Mouse (Mus musculus) liver, adult 2 months (tissue): ENCODE data around the gene Cwh43. TPM values are rescaled to one million over a fixed set of nuclear protein-coding genes. Genes with fewer than 3 reads are reported as not detected.

Source experiments
- DNase-seq: peaks from one replicate; pipeline ENCODE4 v3.0.0-alpha.2; 2011; ENCODE audit warnings: low read depth, low spot score; ENCODE audit errors: extremely low read depth
- H3K27ac ChIP-seq: fragments of 200-500 bp; replicated peaks from 2 replicates; pipeline ENCODE4 v1.5.1; 2012; ENCODE audit warnings: low read depth, mild to moderate bottlenecking, control low read depth, inconsistent platforms, low read length; ENCODE audit not compliant: insufficient read depth
- H3K27me3 ChIP-seq: fragments of 200-500 bp; 2 replicates; pipeline ENCODE4 v1.6.1; 2012; ENCODE audit warnings: mild to moderate bottlenecking, moderate library complexity, low read length, inconsistent platforms; ENCODE audit not compliant: control insufficient read depth, insufficient read depth
- H3K36me3 ChIP-seq: fragments of 200-500 bp; 2 replicates; pipeline ENCODE4 v1.6.1; 2012; ENCODE audit warnings: low read length, inconsistent platforms; ENCODE audit not compliant: control insufficient read depth, insufficient read depth
- H3K4me1 ChIP-seq: fragments of 200-500 bp; 2 replicates; pipeline ENCODE4 v1.6.1; 2011; ENCODE audit warnings: low read length; ENCODE audit not compliant: control insufficient read depth, insufficient read depth
- H3K4me3 ChIP-seq: fragments of 200-500 bp; 2 replicates; pipeline ENCODE4 v1.5.1; 2011; ENCODE audit warnings: low read depth, mild to moderate bottlenecking, control low read depth, low read length, moderate library complexity; ENCODE audit not compliant: insufficient read depth
- H3K79me2 ChIP-seq: fragments of 200-500 bp; 2 replicates; pipeline ENCODE4 v1.6.1; 2012; ENCODE audit warnings: inconsistent platforms, mild to moderate bottlenecking, low read length, moderate library complexity; ENCODE audit not compliant: control insufficient read depth, insufficient read depth
- H3K9ac ChIP-seq: fragments of 200-500 bp; 2 replicates; pipeline ENCODE4 v1.6.1; 2012; ENCODE audit warnings: low read depth, mild to moderate bottlenecking, control low read depth, inconsistent platforms, low read length
- CTCF ChIP-seq: fragments of 200-500 bp; IDR thresholded peaks from 2 replicates; pipeline ENCODE4 v1.5.1; 2011; ENCODE audit warnings: low read depth, low read length, control low read depth
- POLR2A ChIP-seq: fragments of 200-500 bp; IDR thresholded peaks from 2 replicates; pipeline ENCODE4 v1.6.1; 2011; ENCODE audit warnings: low read length, control low read depth; ENCODE audit not compliant: insufficient read depth; ENCODE audit errors: extremely low read depth
- WGBS: fragments of 180-500 bp; shearing (Covaris S2); methylation state at CpG from one replicate; pipeline ENCODE4 v1.1.7; 2018; 5-methylcytosine and 5-hydroxymethylcytosine counted together
- polyA plus RNA-seq: library from polyadenylated mRNA; depleted of rRNA; stranded (reverse); fragments of >200 nt; gene quantifications from 2 replicates; pipeline ENCODE4 v1.2.3, GENCODE M21; 2012; rRNA removed
- total RNA-seq: library from RNA; depleted of rRNA; stranded (reverse); fragments of >200 nt; gene quantifications from 2 replicates; pipeline ENCODE4 v1.2.3, GENCODE M21; 2014; rRNA removed

Gene Cwh43
- total and polyA plus RNA-seq, 2 experiments = not detected

GRCm38 (mm10) chr5:73498559-73498958, 92.7 kb downstream of the Cwh43 start:
- 85% methylated on average over 8 of the region's 8 CpGs for WGBS

GRCm38 (mm10) chr5:73500867-73501440, 95.1 kb downstream of the Cwh43 start:
- Histone ChIP-seq H3K27me3 (no peaks in the 10 kb centered on the region), H3K4me1 (peaks cover 8% of the 10 kb centered on the region), H3K79me2 (peaks cover 59% of the 10 kb centered on the region), H3K4me3 (no peak overlapping the region), H3K36me3 (no peaks in the 10 kb centered on the region), H3K9ac (no peak overlapping the region), H3K27ac (no peak overlapping the region)
- peak; percentile 68 for DNase-seq
- 42% methylated on average over 7 of the region's 7 CpGs for WGBS
- TF ChIP-seq CTCF = no peak
- TF ChIP-seq POLR2A = no peak

More at GRCm38 (mm10) chr5:73498559-73498958, 92.7 kb downstream of the Cwh43 start:
- TF ChIP-seq CTCF (no peak), POLR2A (no peak)
- Histone ChIP-seq H3K27ac (no peak overlapping the region), H3K36me3 (no peaks in the 10 kb centered on the region), H3K4me1 (peaks cover 8% of the 10 kb centered on the region), H3K27me3 (no peaks in the 10 kb centered on the region), H3K9ac (no peak overlapping the region), H3K79me2 (peaks cover 51% of the 10 kb centered on the region), H3K4me3 (no peak overlapping the region)
- no peak for DNase-seq

- WGBS = 92% methylated on average over 9 of the region's 9 CpGs
- Histone ChIP-seq H3K79me2 (peaks cover 59% of the 10 kb centered on the region), H3K4me1 (peaks cover 8% of the 10 kb centered on the region)
These were observed 96.5 kb downstream of the Cwh43 start for GRCm38 (mm10) chr5:73502422-73502821.

More at GRCm38 (mm10) chr5:73502422-73502821, 96.5 kb downstream of the Cwh43 start:
- Histone ChIP-seq H3K4me3 (no peak overlapping the region), H3K36me3 (no peaks in the 10 kb centered on the region), H3K27me3 (no peaks in the 10 kb centered on the region), H3K27ac (no peak overlapping the region), H3K9ac (no peak overlapping the region)
- no peak for DNase-seq
- TF ChIP-seq POLR2A (no peak), CTCF (no peak)

Other genes starting within 250 kb of the Cwh43 start
- 18.7 and 23.4 TPM in 2 replicates for gene Fryl, start 149.5 kb upstream of the Cwh43 start, total RNA-seq
- gene Fryl, start 149.5 kb upstream of the Cwh43 start, polyA plus RNA-seq = 9.5 and 10.1 TPM in 2 replicates
- gene Ociad1, start 113.3 kb upstream of the Cwh43 start, total RNA-seq = 57.6 and 68.1 TPM in 2 replicates
- 49.1 and 50.3 TPM in 2 replicates for gene Ociad1, start 113.3 kb upstream of the Cwh43 start, polyA plus RNA-seq
- gene Ociad2, start 65.0 kb upstream of the Cwh43 start, total RNA-seq = 8.4 and 10.3 TPM in 2 replicates
- 3.4 and 4.3 TPM in 2 replicates for gene Ociad2, start 65.0 kb upstream of the Cwh43 start, polyA plus RNA-seq
- 13.6 and 14.0 TPM in 2 replicates for gene Dcun1d4, start 74.9 kb downstream of the Cwh43 start, total RNA-seq
- 8.2 and 10.3 TPM in 2 replicates for gene Dcun1d4, start 74.9 kb downstream of the Cwh43 start, polyA plus RNA-seq
- gene Lrrc66, start 226.5 kb downstream of the Cwh43 start, total RNA-seq = 0.34 TPM in 1 of 2 replicates, not detected in the other
- gene Lrrc66, start 226.5 kb downstream of the Cwh43 start, polyA plus RNA-seq = 0.02 TPM in 1 of 2 replicates, not detected in the other
- gene Sgcb, start 241.7 kb downstream of the Cwh43 start, total RNA-seq = 1.6 and 1.8 TPM in 2 replicates
- gene Sgcb, start 241.7 kb downstream of the Cwh43 start, polyA plus RNA-seq = 0.62 and 0.80 TPM in 2 replicates
- gene Spata18, start 245.3 kb downstream of the Cwh43 start, total RNA-seq = not detected in 2 replicates
- gene Spata18, start 245.3 kb downstream of the Cwh43 start, polyA plus RNA-seq = not detected in 2 replicates